Mouse (Mus musculus): ENCODE measurements around the gene Cfap97d1. TPM values are rescaled to one million over a fixed set of nuclear protein-coding genes. Genes with fewer than 3 reads are reported as not detected.
A peak's percentile ranks its signal among the peaks of the same experiment; 100 is the strongest.
"Not testable (repeated sequence)": the region's sequence is repeated elsewhere in the genome, so short reads cannot be mapped to it uniquely, and the experiment has no call there.

Cfap97d1 gene
- polyA plus RNA-seq, 1 experiment from 2014 or later: not detected

DNA sequence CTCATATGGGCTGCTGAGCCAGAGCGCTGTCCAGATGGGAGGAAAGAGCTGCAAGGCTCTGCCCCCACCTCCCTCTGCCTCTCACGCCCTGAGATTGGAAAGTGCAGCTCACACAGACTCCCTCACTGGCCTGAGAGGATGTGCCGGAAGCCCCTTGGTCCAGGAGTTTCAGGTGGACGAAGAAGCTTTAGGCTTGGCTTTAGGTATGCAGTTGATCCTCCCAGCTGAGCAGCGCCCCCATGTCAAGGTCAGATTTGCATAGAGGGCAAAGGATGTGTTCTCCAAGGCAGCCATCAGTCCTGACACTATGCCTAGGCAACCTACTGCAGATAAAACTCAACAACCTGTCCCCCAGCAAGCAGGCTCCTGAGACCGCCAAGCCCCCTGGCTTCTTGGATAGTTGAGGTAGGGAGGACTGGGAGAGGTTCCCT, 1.1 kb upstream of the Cfap97d1 start:
- H3K9ac ChIP-seq (ENCODE audit: low read depth, low read length): no peak overlapping the region
- H3K36me3 ChIP-seq (ENCODE audit: control insufficient read depth, insufficient read depth, low read length): peaks cover 11% of the 10 kb centered on the region
- H3K4me1 ChIP-seq (ENCODE audit: control insufficient read depth, insufficient read depth, low read depth, low read length): peaks cover 13% of the 10 kb centered on the region
- H3K4me3 ChIP-seq (ENCODE audit: low read length): no peak overlapping the region
- ATAC-seq: no peak
- H3K27me3 ChIP-seq (replicated peaks; ENCODE audit: control insufficient read depth, insufficient read depth, low read length): no peaks in the 10 kb centered on the region
- no peaks in the 10 kb centered on the region for H3K9me3 ChIP-seq (ENCODE audit: control insufficient read depth, low read length)
- H3K27ac ChIP-seq (ENCODE audit: low read depth, low read length): 0 out of 2 replicates have a peak overlapping the region, but pooled peaks have one; percentile 29
- WGBS: 68% methylated on average over 6 of the region's 6 CpGs
- H3K4me2 ChIP-seq (ENCODE audit: low read length): peak overlapping the region; percentile 97

DNA sequence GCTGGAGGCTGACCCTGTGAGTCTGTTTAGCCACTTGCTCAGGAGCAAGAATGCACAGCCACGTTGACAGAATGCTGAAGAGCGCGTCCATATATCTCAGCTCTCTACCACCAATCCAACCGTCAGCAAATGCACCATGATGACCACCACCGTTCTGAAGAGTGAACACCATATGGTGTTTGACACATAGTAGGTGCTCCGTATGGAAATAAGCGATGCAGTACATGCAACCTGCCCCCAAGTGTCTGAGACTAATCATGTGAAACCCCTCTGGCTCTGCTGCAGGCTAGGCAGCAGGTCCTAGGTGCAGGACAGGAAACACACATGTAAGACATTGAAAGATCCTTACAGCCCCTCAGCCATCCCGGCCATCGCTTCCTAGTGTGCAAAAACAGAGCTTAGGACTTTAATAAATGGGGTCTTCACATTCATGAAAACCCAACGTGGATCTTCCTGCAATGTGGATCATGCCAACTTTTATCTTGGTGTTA, 603 bp upstream of the Cfap97d1 start:
- Histone ChIP-seq H3K4me1 (ENCODE audit: control insufficient read depth, insufficient read depth, low read depth, low read length) (peaks cover 13% of the 10 kb centered on the region), H3K27ac (ENCODE audit: low read depth, low read length) (0 out of 2 replicates have a peak overlapping the region, but pooled peaks have one; percentile 29), H3K36me3 (ENCODE audit: control insufficient read depth, insufficient read depth, low read length) (peaks cover 11% of the 10 kb centered on the region), H3K9ac (ENCODE audit: low read depth, low read length) (no peak overlapping the region), H3K27me3 (replicated peaks; ENCODE audit: control insufficient read depth, insufficient read depth, low read length) (no peaks in the 10 kb centered on the region), H3K4me3 (ENCODE audit: low read length) (peak overlapping the region; percentile 84), H3K4me2 (ENCODE audit: low read length) (peak overlapping the region; percentile 97), H3K9me3 (ENCODE audit: control insufficient read depth, low read length) (no peaks in the 10 kb centered on the region)
- ATAC-seq: no peak
- WGBS: 75% methylated on average over 10 of the region's 10 CpGs

GRCm38 (mm10) chr11:101985450-101985849, 1.4 kb downstream of the Cfap97d1 start:
- not testable (repeated sequence) for H3K27ac ChIP-seq (ENCODE audit: low read depth, low read length)

GRCm38 (mm10) chr11:101985990-101986389, 1.9 kb downstream of the Cfap97d1 start:
- Histone ChIP-seq H3K4me2 (ENCODE audit: low read length) (peak overlapping the region; percentile 19), H3K27me3 (replicated peaks; ENCODE audit: control insufficient read depth, insufficient read depth, low read length) (no peaks in the 10 kb centered on the region), H3K9me3 (ENCODE audit: control insufficient read depth, low read length) (no peaks in the 10 kb centered on the region), H3K36me3 (ENCODE audit: control insufficient read depth, insufficient read depth, low read length) (peaks cover 5% of the 10 kb centered on the region), H3K9ac (ENCODE audit: low read depth, low read length) (no peak overlapping the region), H3K27ac (ENCODE audit: low read depth, low read length) (no peak overlapping the region), H3K4me1 (ENCODE audit: control insufficient read depth, insufficient read depth, low read depth, low read length) (peaks cover 13% of the 10 kb centered on the region), H3K4me3 (ENCODE audit: low read length) (no peak overlapping the region)
- WGBS: 5% methylated on average over 10 of the region's 10 CpGs
- ATAC-seq: no peak

More at GRCm38 (mm10) chr11:101985450-101985849, 1.4 kb downstream of the Cfap97d1 start:
- H3K27me3 ChIP-seq (replicated peaks; ENCODE audit: control insufficient read depth, insufficient read depth, low read length); H3K9ac ChIP-seq (ENCODE audit: low read depth, low read length); H3K4me3 ChIP-seq (ENCODE audit: low read length); H3K9me3 ChIP-seq (ENCODE audit: control insufficient read depth, low read length); H3K36me3 ChIP-seq (ENCODE audit: control insufficient read depth, insufficient read depth, low read length); H3K4me2 ChIP-seq (ENCODE audit: low read length); ATAC-seq: not testable (repeated sequence)
- WGBS: 48% methylated on average over 6 of the region's 6 CpGs
- peaks cover 13% of the 10 kb centered on the region for H3K4me1 ChIP-seq (ENCODE audit: control insufficient read depth, insufficient read depth, low read depth, low read length)

- no peaks in the 10 kb centered on the region for H3K27me3 ChIP-seq (replicated peaks; ENCODE audit: control insufficient read depth, insufficient read depth, low read length)
- H3K4me3 ChIP-seq (ENCODE audit: low read length): no peak within 1 kb of the TSS
- H3K27ac ChIP-seq (ENCODE audit: low read depth, low read length): no peak within 1 kb of the TSS
- no peaks in the 10 kb centered on the region for H3K9me3 ChIP-seq (ENCODE audit: control insufficient read depth, low read length)
- no peaks in the 10 kb centered on the region for H3K36me3 ChIP-seq (ENCODE audit: control insufficient read depth, insufficient read depth, low read length)
- ATAC-seq: no peak
- H3K4me2 ChIP-seq (ENCODE audit: low read length): peak within 1 kb of the TSS; percentile 19
- 84% methylated on average over 3 of the region's 3 CpGs for WGBS
- peaks cover 13% of the 10 kb centered on the region for H3K4me1 ChIP-seq (ENCODE audit: control insufficient read depth, insufficient read depth, low read depth, low read length)
- no peak within 1 kb of the TSS for H3K9ac ChIP-seq (ENCODE audit: low read depth, low read length)
Observed at GRCm38 (mm10) chr11:101986913-101987312, 2.8 kb downstream of the Cfap97d1 start, which contains the start of gene Dusp3. Gene Dusp3 (minus strand): TSS chr11:101987013.

DNA sequence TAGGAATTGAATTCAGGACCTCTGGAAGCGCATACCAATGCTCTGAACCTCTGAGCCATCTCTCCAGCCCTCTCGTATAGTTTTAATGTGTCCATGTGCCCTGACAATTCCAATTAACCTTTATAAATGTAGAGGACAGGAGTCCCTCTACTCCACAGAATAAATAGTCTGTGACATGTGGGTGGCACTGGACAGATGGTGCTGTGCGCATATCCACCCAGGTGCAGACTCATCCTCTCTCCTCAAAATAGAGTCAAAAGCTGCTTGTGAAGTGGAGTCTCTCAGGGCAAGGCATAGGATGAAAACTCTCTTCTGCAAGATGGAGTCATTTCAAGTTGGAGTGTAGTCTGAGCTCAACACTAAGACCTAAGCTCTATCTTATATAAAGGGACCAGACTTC, 6.2 kb downstream of the Cfap97d1 start:
- Histone ChIP-seq H3K9ac (ENCODE audit: low read depth, low read length) (no peak overlapping the region), H3K4me3 (ENCODE audit: low read length) (no peak overlapping the region), H3K27me3 (replicated peaks; ENCODE audit: control insufficient read depth, insufficient read depth, low read length) (no peaks in the 10 kb centered on the region), H3K4me1 (ENCODE audit: control insufficient read depth, insufficient read depth, low read depth, low read length) (no peaks in the 10 kb centered on the region; the same call in 1 of the 2 replicates), H3K27ac (ENCODE audit: low read depth, low read length) (no peak overlapping the region), H3K36me3 (ENCODE audit: control insufficient read depth, insufficient read depth, low read length) (no peaks in the 10 kb centered on the region), H3K4me2 (ENCODE audit: low read length) (no peak overlapping the region), H3K9me3 (ENCODE audit: control insufficient read depth, low read length) (no peaks in the 10 kb centered on the region)
- WGBS: 88% methylated on average over 3 of the region's 3 CpGs
- no peak for ATAC-seq

DNA sequence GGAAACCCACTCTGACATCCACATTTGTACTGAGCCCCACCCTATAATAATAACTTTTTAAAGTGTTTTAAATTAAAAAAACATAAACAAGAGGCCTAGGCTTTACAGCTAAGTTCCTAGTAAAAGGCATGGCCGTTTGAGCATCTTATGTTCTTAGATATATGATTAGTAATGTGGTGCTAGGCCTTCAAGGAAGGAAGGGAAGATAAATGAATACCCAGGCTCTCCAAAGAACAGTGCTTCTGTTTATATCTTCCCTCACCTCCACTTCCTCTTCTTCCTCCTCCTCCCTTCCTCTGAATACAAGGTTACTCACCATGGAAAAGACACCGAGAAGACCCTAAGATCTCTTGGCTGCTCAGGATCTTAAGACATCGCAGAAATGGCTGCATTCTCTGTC, 7.7 kb downstream of the Cfap97d1 start:
- no peak overlapping the region for H3K9ac ChIP-seq (ENCODE audit: low read depth, low read length)
- H3K4me3 ChIP-seq (ENCODE audit: low read length): no peak overlapping the region
- H3K4me2 ChIP-seq (ENCODE audit: low read length): no peak overlapping the region
- H3K9me3 ChIP-seq (ENCODE audit: control insufficient read depth, low read length): no peaks in the 10 kb centered on the region
- ATAC-seq: no peak
- no peaks in the 10 kb centered on the region for H3K36me3 ChIP-seq (ENCODE audit: control insufficient read depth, insufficient read depth, low read length)
- no peaks in the 10 kb centered on the region for H3K4me1 ChIP-seq (ENCODE audit: control insufficient read depth, insufficient read depth, low read depth, low read length)
- H3K27me3 ChIP-seq (replicated peaks; ENCODE audit: control insufficient read depth, insufficient read depth, low read length): no peaks in the 10 kb centered on the region
- H3K27ac ChIP-seq (ENCODE audit: low read depth, low read length): no peak overlapping the region
- WGBS: 89% methylated on average over 3 of the region's 3 CpGs

DNA sequence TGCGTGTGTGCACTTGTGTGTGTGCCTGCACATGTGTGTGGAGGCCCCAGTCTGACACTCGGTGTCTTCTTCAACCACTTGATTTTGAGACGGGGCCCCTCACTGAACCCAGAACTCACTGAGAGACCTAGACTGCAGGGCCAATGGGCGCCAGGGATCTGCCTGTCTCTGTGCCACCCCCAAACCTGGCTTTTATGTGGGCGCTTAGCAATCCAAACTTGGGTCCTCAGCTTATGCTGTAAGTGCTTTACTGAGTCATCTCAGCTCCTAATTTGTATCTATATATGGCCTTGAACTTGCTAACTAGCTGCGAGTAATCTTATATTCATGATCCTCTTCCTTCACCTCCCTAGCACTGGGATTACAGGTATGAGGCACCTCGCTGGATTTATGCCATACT, 8.3 kb downstream of the Cfap97d1 start:
- Histone ChIP-seq H3K4me1 (ENCODE audit: control insufficient read depth, insufficient read depth, low read depth, low read length) (no peaks in the 10 kb centered on the region), H3K4me3 (ENCODE audit: low read length) (no peak overlapping the region), H3K9me3 (ENCODE audit: control insufficient read depth, low read length) (no peaks in the 10 kb centered on the region), H3K36me3 (ENCODE audit: control insufficient read depth, insufficient read depth, low read length) (no peaks in the 10 kb centered on the region), H3K9ac (ENCODE audit: low read depth, low read length) (no peak overlapping the region), H3K4me2 (ENCODE audit: low read length) (no peak overlapping the region), H3K27ac (ENCODE audit: low read depth, low read length) (no peak overlapping the region), H3K27me3 (replicated peaks; ENCODE audit: control insufficient read depth, insufficient read depth, low read length) (no peaks in the 10 kb centered on the region)
- no peak for ATAC-seq
- 88% methylated on average over 7 of the region's 7 CpGs for WGBS

DNA sequence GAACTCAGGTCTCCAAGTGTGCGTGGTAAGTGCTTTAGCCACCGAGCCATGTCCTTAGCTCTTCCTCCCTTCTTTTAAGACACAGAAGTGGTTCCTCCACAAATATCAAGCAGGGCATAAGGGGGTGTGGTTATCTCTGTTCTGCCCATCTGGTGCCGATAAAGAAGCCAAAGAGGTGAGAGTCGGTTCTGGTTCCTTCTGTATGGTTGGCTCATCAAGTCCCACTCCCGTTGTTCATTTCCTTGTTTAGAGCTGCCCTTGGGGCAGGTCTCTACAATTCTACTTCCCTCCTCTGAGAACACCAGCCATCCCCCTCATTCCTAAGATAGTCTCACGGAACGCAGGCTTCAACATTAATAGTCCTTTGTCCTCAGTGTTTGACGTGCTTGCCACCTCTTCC, 10.0 kb downstream of the Cfap97d1 start:
- Histone ChIP-seq H3K9me3 (ENCODE audit: control insufficient read depth, low read length) (no peaks in the 10 kb centered on the region), H3K27ac (ENCODE audit: low read depth, low read length) (no peak overlapping the region), H3K36me3 (ENCODE audit: control insufficient read depth, insufficient read depth, low read length) (no peaks in the 10 kb centered on the region), H3K4me1 (ENCODE audit: control insufficient read depth, insufficient read depth, low read depth, low read length) (no peaks in the 10 kb centered on the region), H3K4me3 (ENCODE audit: low read length) (no peak overlapping the region), H3K9ac (ENCODE audit: low read depth, low read length) (no peak overlapping the region), H3K27me3 (replicated peaks; ENCODE audit: control insufficient read depth, insufficient read depth, low read length) (no peaks in the 10 kb centered on the region), H3K4me2 (ENCODE audit: low read length) (no peak overlapping the region)
- ATAC-seq: no peak
- WGBS: 77% methylated on average over 8 of the region's 8 CpGs

All from hindbrain, embryonic 16.5 days (tissue).